Mouse (Mus musculus) bone marrow macrophage, adult 2 months (primary cell): ENCODE data around the gene Srp54a.

Experiments used
- CTCF ChIP-seq: IDR thresholded peaks from 2 replicates; pipeline ENCODE4 v1.5.1; 2012; ENCODE audit warnings: low read depth, mild to moderate bottlenecking, low read length, moderate library complexity
- POLR2A ChIP-seq: IDR thresholded peaks from 2 replicates; pipeline ENCODE4 v1.6.1; 2012; ENCODE audit warnings: mild to moderate bottlenecking, low read depth, low read length, borderline replicate concordance

- TF ChIP-seq CTCF (no peak), POLR2A (no peak)
Observed at GRCm38 (mm10) chr12:55049731-55050353, 30.2 kb upstream of the Srp54a start.
